Mouse (Mus musculus): Measurements from ENCODE around the gene Kif1c. TPM values are rescaled to one million over a fixed set of nuclear protein-coding genes. Genes with fewer than 3 reads are reported as not detected.
A peak's percentile ranks its signal among the peaks of the same experiment; 100 is the strongest.

Kif1c gene
- polyA plus RNA-seq (2014; fragmentation: Nextera tagmentation; extraction: Ambion mirVana): 13.9 and 18.9 TPM in 2 replicates

- Histone ChIP-seq H3K9ac (ENCODE audit: low read length) (peak within 1 kb of the TSS; percentile 98), H3K27ac (replicated peaks in 1 of 2; ENCODE audit: control insufficient read depth in 1 of 2, insufficient read depth in 1 of 2, low read depth in 2 of 2, low read length in 2 of 2) (peak within 1 kb of the TSS; percentile 98 to 100), H3K4me1 (ENCODE audit: control insufficient read depth in 2 of 2, insufficient read depth in 2 of 2, low read length in 2 of 2) (peaks cover 16 to 31% of the 10 kb centered on the region in 2 experiments), H3K36me3 (ENCODE audit: control insufficient read depth, insufficient read depth, low read length) (peaks cover 19% of the 10 kb centered on the region), H3K4me2 (ENCODE audit: low read length) (peak within 1 kb of the TSS; percentile 92), H3K27me3 (ENCODE audit: control insufficient read depth, insufficient read depth, low read length) (no peaks in the 10 kb centered on the region), H3K4me3 (ENCODE audit: control insufficient read depth in 1 of 2, insufficient read depth in 1 of 2, low read depth in 1 of 2, low read length in 2 of 2) (peak within 1 kb of the TSS; percentile 93 to 97), H3K9me3 (ENCODE audit: control insufficient read depth, low read length) (no peaks in the 10 kb centered on the region)
- 2% methylated on average over 68 of the region's 69 CpGs for WGBS
- peak; percentile 89 for ATAC-seq (ENCODE audit: insufficient number of reproducible peaks, insufficient read depth, low FRiP score, low read depth)
Measured at GRCm38 (mm10) chr11:70699722-70700556, at the start of gene Kif1c, which contains the start of gene Inca1. TSS of gene Kif1c (plus strand) at chr11:70700548. TSS of gene Inca1 (minus strand) at chr11:70700155.

DNA sequence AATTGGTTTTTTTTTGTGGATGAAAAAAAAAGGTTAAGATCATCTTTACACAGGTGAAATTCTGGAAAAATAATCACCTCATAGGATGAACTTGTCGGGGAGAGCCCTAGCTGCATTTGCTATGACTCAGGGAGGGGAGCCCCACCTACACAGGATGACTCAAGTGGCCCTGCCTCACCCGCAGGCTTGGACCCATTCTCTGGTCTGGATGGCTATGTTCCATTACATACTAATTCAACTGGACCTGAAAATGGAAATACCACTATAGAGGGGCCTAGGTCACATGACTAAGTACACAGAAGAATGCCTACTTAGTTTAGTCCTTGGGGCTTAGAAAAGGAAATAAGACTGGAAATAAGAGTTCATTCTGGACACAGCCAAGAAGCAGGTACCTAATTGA, 49.0 kb upstream of the Kif1c start:
- Histone ChIP-seq H3K4me1 (ENCODE audit: control insufficient read depth in 2 of 2, insufficient read depth in 2 of 2, low read length in 2 of 2) (peaks cover 14 to 45% of the 10 kb centered on the region in 2 experiments), H3K27me3 (ENCODE audit: control insufficient read depth, insufficient read depth, low read length) (no peaks in the 10 kb centered on the region), H3K4me3 (ENCODE audit: control insufficient read depth in 1 of 2, insufficient read depth in 1 of 2, low read depth in 1 of 2, low read length in 2 of 2) (no peak overlapping the region), H3K27ac (replicated peaks in 1 of 2; ENCODE audit: control insufficient read depth in 1 of 2, insufficient read depth in 1 of 2, low read depth in 2 of 2, low read length in 2 of 2) (peak overlapping the region in 1 of 2 experiments; percentile 12; a peak in 1 of 4 replicates), H3K9me3 (ENCODE audit: control insufficient read depth, low read length) (no peaks in the 10 kb centered on the region), H3K9ac (ENCODE audit: low read length) (peak overlapping the region; percentile 21; the same call in 1 of the 2 replicates), H3K36me3 (ENCODE audit: control insufficient read depth, insufficient read depth, low read length) (peaks cover 50% of the 10 kb centered on the region), H3K4me2 (ENCODE audit: low read length) (peak overlapping the region; percentile 13; the same call in 1 of the 2 replicates)
- ATAC-seq (ENCODE audit: insufficient number of reproducible peaks, insufficient read depth, low FRiP score, low read depth): no peak
- WGBS: 52% methylated on average over 2 of the region's 2 CpGs

DNA sequence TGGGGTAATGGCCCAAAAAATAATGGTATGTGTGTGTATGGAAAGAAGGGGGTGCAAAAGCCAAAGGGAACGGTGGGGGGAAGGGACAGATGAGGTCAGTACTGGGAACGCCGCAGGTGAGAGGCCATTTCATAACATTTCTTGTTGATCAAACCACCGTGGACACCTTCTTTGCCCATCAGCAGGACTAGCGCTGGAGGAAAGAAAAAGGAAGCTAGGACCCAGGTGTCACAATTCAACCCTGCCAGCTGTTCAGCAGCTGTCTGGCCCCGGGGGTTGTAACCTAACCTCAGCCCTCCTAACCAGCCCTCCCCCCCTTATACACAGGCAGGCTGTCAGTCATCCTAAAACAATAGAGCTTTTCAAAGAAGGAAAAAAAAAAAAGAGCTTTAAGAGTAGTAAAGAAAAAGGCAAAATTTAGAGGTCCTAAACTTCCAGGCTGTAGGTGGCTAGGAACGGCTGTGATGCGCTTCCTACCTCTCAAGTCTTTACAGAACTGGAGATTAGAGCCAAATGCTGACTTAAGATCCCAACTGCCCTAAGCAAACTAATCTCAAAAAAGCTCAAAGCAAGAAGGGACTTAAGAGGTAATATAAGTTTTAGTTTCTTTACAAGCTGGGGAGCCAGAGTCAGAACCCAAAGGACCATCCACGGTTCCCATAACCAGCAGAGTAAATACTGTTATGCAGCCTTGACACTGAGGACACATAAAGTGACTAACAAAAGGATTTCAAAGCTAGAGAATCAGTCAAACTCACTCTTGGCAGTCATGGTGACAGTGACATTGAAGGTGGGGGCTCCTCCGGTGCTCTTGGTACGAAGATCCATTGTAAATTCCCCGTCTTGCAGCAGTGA, 48.1 kb upstream of the Kif1c start:
- 58% methylated on average over 12 of the region's 12 CpGs for WGBS
- peaks cover 50% of the 10 kb centered on the region for H3K36me3 ChIP-seq (ENCODE audit: control insufficient read depth, insufficient read depth, low read length)
- H3K4me3 ChIP-seq (ENCODE audit: control insufficient read depth in 1 of 2, insufficient read depth in 1 of 2, low read depth in 1 of 2, low read length in 2 of 2): peak overlapping the region; percentile 79 to 97
- H3K4me1 ChIP-seq (ENCODE audit: control insufficient read depth in 2 of 2, insufficient read depth in 2 of 2, low read length in 2 of 2): peaks cover 21 to 53% of the 10 kb centered on the region in 2 experiments
- ATAC-seq (ENCODE audit: insufficient number of reproducible peaks, insufficient read depth, low FRiP score, low read depth): no peak
- peak overlapping the region; percentile 21 to 50; a peak in 1 of 4 replicates for H3K27ac ChIP-seq (replicated peaks in 1 of 2; ENCODE audit: control insufficient read depth in 1 of 2, insufficient read depth in 1 of 2, low read depth in 2 of 2, low read length in 2 of 2)
- no peaks in the 10 kb centered on the region for H3K27me3 ChIP-seq (ENCODE audit: control insufficient read depth, insufficient read depth, low read length)
- H3K9me3 ChIP-seq (ENCODE audit: control insufficient read depth, low read length): no peaks in the 10 kb centered on the region
- H3K4me2 ChIP-seq (ENCODE audit: low read length): peak overlapping the region; percentile 90
- peak overlapping the region; percentile 99 for H3K9ac ChIP-seq (ENCODE audit: low read length)

DNA sequence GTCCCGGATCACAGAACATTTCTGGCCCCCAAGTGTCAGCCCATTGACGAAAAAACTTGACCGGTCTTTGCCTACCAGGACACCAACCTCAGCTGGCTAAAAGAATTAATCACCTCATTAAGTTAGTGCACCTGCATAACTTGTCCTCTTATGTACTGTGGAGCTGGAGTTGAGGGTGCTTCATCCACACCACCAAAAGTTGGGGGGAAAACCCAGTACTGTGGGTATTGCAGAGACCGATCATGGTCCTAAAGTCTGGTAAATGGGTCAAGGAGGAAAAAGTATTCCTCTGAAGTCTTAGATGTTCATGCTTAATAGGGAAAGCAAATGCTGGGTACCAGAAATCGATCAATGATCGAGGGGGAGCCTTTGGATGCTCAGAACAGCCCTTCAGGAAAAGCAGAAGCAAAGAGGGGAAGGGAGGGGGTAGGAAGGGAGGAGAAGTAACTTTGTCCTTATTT, 47.4 kb upstream of the Kif1c start:
- Histone ChIP-seq H3K36me3 (ENCODE audit: control insufficient read depth, insufficient read depth, low read length) (peaks cover 50% of the 10 kb centered on the region), H3K9me3 (ENCODE audit: control insufficient read depth, low read length) (no peaks in the 10 kb centered on the region), H3K27me3 (ENCODE audit: control insufficient read depth, insufficient read depth, low read length) (no peaks in the 10 kb centered on the region), H3K4me1 (ENCODE audit: control insufficient read depth in 2 of 2, insufficient read depth in 2 of 2, low read length in 2 of 2) (peaks cover 27 to 54% of the 10 kb centered on the region in 2 experiments), H3K27ac (replicated peaks in 1 of 2; ENCODE audit: control insufficient read depth in 1 of 2, insufficient read depth in 1 of 2, low read depth in 2 of 2, low read length in 2 of 2) (peak overlapping the region; percentile 50 to 98; a peak in 3 of 4 replicates), H3K4me3 (ENCODE audit: control insufficient read depth in 1 of 2, insufficient read depth in 1 of 2, low read depth in 1 of 2, low read length in 2 of 2) (peak overlapping the region; percentile 79 to 97), H3K4me2 (ENCODE audit: low read length) (peak overlapping the region; percentile 90), H3K9ac (ENCODE audit: low read length) (peak overlapping the region; percentile 99)
- 48% methylated on average over 6 of the region's 6 CpGs for WGBS
- ATAC-seq (ENCODE audit: insufficient number of reproducible peaks, insufficient read depth, low FRiP score, low read depth): no peak

DNA sequence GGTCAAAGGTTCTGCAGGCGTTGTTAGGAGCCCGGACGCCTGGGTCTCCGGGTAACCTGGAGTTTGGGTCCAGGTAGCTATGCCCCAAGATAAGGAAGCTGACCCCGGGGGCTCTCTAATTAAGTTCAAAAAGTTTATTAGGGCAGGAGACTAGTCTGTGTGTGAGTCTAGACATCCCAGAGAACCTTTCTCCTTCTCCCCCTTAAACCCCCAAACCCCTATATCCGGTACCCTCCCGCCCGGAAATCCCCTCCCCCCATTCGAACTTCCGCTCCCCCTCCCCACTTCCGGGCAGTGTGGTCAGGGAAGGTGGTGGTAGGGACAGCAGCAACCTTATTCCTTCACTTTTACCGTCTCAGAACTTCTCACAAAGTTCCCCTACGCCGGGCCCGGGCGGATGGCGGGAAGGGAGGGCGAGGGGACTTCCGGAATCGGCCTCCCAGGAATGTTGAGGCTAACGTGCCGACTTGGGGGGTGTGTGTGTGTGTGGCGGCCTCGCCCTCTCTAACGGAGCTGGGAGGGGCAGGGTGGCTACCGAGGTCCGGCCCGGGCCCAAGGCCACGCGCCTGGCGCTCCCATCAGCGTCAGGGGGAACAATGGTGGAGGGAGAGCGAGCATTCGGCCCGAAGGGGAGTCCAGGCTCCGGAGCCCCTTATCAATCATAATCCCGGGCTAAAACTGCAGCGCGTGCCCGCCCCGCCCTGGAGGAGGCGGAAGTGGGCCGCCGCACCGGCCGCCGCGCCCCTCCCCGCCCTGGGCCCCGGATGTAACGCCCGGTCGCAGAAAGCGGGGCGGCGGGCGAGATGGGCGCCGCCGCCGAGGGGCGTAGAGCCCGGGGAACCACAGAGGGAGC, 46.8 kb upstream of the Kif1c start:
- H3K9me3 ChIP-seq (ENCODE audit: control insufficient read depth, low read length): no peaks in the 10 kb centered on the region
- under 1% methylated on average over 62 of the region's 63 CpGs for WGBS
- H3K4me1 ChIP-seq (ENCODE audit: control insufficient read depth in 2 of 2, insufficient read depth in 2 of 2, low read length in 2 of 2): peaks cover 34 to 54% of the 10 kb centered on the region in 2 experiments
- peak overlapping the region; percentile 90 for H3K4me2 ChIP-seq (ENCODE audit: low read length)
- ATAC-seq (ENCODE audit: insufficient number of reproducible peaks, insufficient read depth, low FRiP score, low read depth): 0 out of 2 replicates have a peak, but pooled peaks have one; percentile 3
- H3K27me3 ChIP-seq (ENCODE audit: control insufficient read depth, insufficient read depth, low read length): no peaks in the 10 kb centered on the region
- H3K4me3 ChIP-seq (ENCODE audit: control insufficient read depth in 1 of 2, insufficient read depth in 1 of 2, low read depth in 1 of 2, low read length in 2 of 2): peak overlapping the region; percentile 79 to 97
- H3K36me3 ChIP-seq (ENCODE audit: control insufficient read depth, insufficient read depth, low read length): peaks cover 51% of the 10 kb centered on the region
- peak overlapping the region; percentile 90 to 98 for H3K27ac ChIP-seq (replicated peaks in 1 of 2; ENCODE audit: control insufficient read depth in 1 of 2, insufficient read depth in 1 of 2, low read depth in 2 of 2, low read length in 2 of 2)
- H3K9ac ChIP-seq (ENCODE audit: low read length): peak overlapping the region; percentile 99

- Histone ChIP-seq H3K4me1 (ENCODE audit: control insufficient read depth in 2 of 2, insufficient read depth in 2 of 2, low read length in 2 of 2) (peaks cover 39 to 62% of the 10 kb centered on the region in 2 experiments), H3K4me3 (ENCODE audit: control insufficient read depth in 1 of 2, insufficient read depth in 1 of 2, low read depth in 1 of 2, low read length in 2 of 2) (peak within 1 kb of the TSS; percentile 79 to 97), H3K27me3 (ENCODE audit: control insufficient read depth, insufficient read depth, low read length) (no peaks in the 10 kb centered on the region), H3K27ac (replicated peaks in 1 of 2; ENCODE audit: control insufficient read depth in 1 of 2, insufficient read depth in 1 of 2, low read depth in 2 of 2, low read length in 2 of 2) (peak within 1 kb of the TSS; percentile 90 to 98), H3K9ac (ENCODE audit: low read length) (peak within 1 kb of the TSS; percentile 99), H3K4me2 (ENCODE audit: low read length) (peak within 1 kb of the TSS; percentile 90), H3K9me3 (ENCODE audit: control insufficient read depth, low read length) (no peaks in the 10 kb centered on the region), H3K36me3 (ENCODE audit: control insufficient read depth, insufficient read depth, low read length) (peaks cover 50% of the 10 kb centered on the region)
- ATAC-seq (ENCODE audit: insufficient number of reproducible peaks, insufficient read depth, low FRiP score, low read depth): 0 out of 2 replicates have a peak, but pooled peaks have one; percentile 9
- WGBS: under 1% methylated on average over 55 of the region's 61 CpGs
Measured at GRCm38 (mm10) chr11:70654198-70654922, 46.0 kb upstream of the Kif1c start, which contains the start of gene Pfn1. TSS of gene Pfn1 (minus strand) at chr11:70654644.
